Mouse (Mus musculus): ENCODE measurements at regions not wholly inside any gene's neighbourhood (a gene's known extent, or its start where the extent isn't known, plus 50 kb on each side); places are given as distances from the start of the nearest gene placed in this dataset.

- DNase-seq: no peak
Observed at GRCm38 (mm10) chr10:67819534-67819933, 92.9 kb downstream of the Zfp365 start.

GRCm38 (mm10) chr10:67813901-67814300 is 98.6 kb downstream of the Zfp365 start:
- no peak for DNase-seq

- DNase-seq: no peak
Observed at GRCm38 (mm10) chr10:67805131-67805530, 107.3 kb downstream of the Zfp365 start.

GRCm38 (mm10) chr10:67804637-67805036 is 107.8 kb downstream of the Zfp365 start:
- no peak for DNase-seq

- no peak for DNase-seq
Observed at GRCm38 (mm10) chr10:67802156-67802555, 110.3 kb downstream of the Zfp365 start.

DNA sequence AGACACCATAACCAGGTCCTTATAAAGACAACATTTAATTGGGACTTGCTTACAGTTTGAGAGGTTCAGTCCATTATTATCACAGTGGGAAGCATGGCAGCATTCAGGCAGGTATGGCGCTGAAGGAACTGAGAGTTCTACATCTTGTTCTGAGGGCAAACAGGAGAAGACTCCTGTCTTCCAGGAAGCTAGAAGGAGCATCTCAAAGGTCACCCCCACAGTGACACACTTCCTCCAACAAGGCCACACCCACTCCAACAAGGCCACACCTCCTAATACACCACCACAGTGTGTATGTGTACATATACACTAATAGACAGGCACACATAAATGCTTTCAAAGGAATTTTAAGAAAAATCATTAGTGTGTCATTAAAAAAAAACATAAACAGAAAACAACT is 110.8 kb downstream of the Zfp365 start:
- no peak for DNase-seq

GRCm38 (mm10) chr10:67798991-67799390 is 113.5 kb downstream of the Zfp365 start:
- DNase-seq: no peak

GRCm38 (mm10) chr10:67793206-67793605 is 119.3 kb downstream of the Zfp365 start:
- DNase-seq: no peak

DNA sequence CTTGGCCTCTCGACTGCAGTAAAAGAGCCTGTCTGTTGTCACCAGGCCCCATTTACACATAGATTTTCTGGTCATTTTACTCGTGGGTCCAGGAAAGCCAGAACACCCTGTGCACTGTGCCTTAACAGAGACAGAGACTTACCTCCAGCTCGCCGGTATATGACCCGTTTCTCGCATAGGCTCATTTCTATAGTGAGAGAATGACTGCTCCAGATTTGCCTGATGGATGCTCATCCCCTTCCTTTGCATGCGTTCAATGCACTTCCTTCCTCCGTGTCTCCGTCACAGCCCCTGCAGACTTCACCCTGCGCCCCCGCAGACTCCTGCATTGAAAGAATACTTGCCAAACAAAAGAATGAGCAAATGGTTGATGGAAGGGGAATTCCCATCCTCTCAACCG is 122.8 kb downstream of the Zfp365 start:
- DNase-seq: no peak

DNA sequence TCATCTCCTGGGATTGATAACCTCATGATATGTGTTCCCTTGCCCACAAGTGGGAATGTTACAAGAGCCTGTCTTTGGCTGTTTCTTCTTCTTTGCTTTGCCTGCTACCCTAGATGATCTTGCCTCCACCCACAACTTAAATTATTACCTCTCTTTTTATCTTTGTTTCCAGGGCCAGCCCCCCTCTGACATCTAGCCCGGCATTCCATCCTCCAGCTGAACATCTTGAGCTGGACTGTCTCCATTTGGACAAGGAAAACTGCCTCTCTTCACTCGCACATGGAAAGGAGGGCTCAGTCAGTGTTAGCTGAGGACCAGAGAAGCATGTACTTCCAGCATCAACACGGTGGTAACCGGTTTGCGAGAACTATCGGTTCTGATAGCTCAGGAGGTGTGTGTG is 124.3 kb downstream of the Zfp365 start:
- DNase-seq: no peak

- no peak for DNase-seq
Observed at GRCm38 (mm10) chr10:67785563-67785962, 126.9 kb downstream of the Zfp365 start.

- DNase-seq: no peak
Observed at GRCm38 (mm10) chr10:67778341-67778740, 134.1 kb downstream of the Zfp365 start.

GRCm38 (mm10) chr10:67777721-67778120 is 134.7 kb downstream of the Zfp365 start:
- DNase-seq: no peak

DNA sequence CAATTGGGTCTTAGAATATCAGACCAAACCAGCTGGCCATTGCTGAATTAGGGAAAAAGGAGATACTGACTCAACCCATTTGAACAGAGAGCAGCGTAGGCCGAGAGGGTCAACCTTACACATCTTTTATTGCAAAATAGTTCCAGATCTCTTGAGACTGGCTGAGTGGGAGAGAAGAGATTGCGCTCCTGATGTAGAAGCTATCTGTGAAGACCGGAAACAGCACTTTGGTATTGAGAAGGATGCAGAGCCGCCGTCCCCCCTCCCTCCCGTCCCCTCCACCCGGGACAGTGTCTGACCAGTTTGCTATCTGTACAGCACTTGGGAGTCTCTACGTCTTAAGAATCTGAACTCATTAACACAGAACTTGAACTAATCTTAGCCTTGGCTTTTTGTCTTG is 135.6 kb downstream of the Zfp365 start:
- DNase-seq: no peak

DNA sequence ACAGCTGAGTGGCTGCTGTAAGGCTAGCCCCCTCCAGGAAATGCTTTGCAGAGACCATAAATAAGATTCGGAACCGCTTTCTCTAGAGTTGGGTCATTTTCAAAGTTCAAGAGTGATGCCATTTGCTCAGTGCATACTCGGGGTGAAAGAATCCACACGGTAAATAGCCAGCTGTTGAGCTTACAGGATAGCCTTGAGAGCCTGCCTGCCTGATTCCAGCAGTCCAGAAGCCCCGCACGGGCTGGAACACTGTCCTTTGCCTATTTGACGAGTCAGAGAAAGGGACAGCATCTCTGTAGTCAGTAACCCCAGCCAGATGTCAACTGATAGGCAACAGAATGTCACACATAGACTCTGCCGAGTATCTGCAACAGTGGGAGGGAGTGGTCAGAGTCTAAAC is 140.7 kb downstream of the Zfp365 start:
- no peak for DNase-seq

DNA sequence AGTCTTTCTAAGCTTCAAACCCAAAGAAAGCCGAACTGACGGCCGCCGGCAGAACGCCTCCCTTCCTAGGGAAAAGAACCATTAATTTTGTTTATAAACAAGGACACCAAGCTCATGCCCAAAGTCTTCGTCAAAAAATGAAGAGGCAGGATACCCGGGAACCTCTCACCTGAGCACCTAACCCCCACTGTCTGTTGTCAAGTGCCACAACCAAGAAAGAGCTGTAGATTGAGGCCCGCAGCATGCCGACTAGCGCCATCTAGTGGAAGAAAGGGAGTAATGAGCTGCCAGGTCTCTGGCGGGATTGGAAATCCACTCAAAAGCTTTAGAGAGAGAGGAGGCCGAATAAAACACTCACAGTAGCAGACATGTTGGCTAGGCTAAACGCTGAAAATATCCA is 146.4 kb downstream of the Zfp365 start:
- DNase-seq: peak; percentile 15

DNA sequence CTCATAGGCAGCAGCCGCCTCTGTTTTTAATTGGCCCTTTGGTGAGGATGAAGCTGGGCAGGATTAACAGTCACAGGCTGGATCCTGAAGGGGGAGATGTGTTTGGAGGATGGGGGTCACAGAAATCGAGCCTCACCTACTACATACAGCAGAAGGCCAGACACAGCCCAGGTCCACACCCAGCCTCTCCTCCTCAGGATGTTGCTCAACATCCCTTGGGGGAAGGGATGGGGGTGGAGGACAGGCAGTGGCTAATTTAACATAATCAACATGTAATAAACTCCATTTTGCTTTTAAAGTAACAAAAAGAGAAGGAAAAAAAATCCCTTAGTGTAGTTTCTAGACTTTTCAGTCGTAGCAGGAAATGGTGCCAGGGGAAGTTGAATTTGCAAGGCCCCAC is 152.0 kb downstream of the Zfp365 start:
- no peak for DNase-seq

- no peak for DNase-seq
Observed at GRCm38 (mm10) chr10:67748121-67748520, 164.3 kb downstream of the Zfp365 start.

- DNase-seq: no peak
Observed at GRCm38 (mm10) chr10:67747461-67747860, 165.0 kb downstream of the Zfp365 start.

GRCm38 (mm10) chr10:67746140-67746539 is 166.3 kb downstream of the Zfp365 start:
- DNase-seq: no peak

DNA sequence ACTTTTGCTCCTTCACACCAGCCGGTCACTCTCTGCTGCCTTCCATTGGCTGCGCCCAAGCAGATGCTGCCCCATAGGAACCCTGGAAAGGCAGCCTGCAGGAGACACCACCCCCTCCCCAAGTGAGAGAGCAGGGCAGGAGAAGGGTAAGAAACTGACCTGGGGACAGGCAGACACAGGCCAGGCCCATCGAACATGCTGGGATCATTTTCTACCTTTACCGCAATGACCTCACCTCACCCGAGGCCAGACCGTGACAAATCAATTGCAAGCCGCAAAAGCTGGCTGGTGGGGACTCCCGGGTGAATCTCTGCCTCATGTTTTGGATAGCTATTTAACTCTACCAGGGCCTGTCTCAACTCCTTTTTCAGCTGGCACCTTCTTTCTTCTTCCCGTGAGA is 168.9 kb downstream of the Zfp365 start:
- DNase-seq: no peak

DNA sequence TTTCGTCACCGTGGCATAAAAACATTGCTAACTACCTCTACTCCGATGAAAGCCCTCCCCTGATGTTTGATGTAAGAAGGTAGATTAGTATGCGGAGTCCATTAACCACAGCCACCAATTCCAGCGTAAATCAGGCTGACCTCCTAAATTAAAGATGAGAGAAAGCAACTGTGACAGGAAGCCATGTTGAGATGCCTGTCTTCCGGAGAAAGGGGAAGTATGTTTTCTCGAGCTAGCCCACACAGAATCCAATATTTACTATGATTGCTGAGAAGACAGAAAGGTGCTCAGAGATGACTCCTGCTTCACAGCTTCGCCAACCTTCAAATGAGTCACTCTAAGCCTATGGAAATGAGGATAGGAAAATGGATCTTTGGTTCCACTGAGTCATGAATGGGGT is 169.6 kb downstream of the Zfp365 start:
- DNase-seq: no peak

GRCm38 (mm10) chr10:67742305-67742704 is 170.2 kb downstream of the Zfp365 start:
- DNase-seq: no peak

DNA sequence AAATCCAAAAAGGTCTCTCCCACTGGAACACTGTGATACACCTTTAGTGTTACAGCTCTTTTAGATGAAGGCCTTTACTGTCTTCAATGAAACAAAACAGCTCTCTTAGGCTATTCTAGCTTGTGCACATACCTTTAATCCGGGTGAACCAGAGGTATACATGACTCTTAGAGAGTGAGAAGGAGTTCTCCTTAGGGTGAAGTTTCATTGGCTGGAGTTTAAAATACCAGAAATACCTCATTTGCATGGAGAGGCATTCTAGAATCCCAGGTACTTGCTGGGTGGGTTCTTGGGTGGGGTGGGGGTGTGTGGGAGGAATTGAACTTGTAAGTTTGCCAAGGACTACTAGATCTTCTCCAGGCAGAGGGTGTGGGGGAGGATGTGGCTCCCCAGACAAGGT is 173.3 kb downstream of the Zfp365 start:
- no peak for DNase-seq

GRCm38 (mm10) chr10:67736636-67737035 is 175.8 kb downstream of the Zfp365 start:
- DNase-seq: no peak

GRCm38 (mm10) chr10:67731577-67731976 is 180.9 kb downstream of the Zfp365 start:
- DNase-seq: no peak

Measured in cerebellum, adult 11 months (tissue).